28 mouse cellular contexts compared by ENCODE assay signal in genomic region chr1:54665095-54665494, GRCm38 (mm10).
DNase-seq lines count a peak whose midpoint lies in the region; ATAC-seq lines count a peak whose summit lies in the region.
"Had no signal": no experiment of that assay in that cellular context is flagged by ENCODE, and none has a peak within 500 bp of the region (broad histone marks: within the 10 kb centered on the region; RNA-seq: fewer than 3 reads in every experiment).

No protein-coding gene starts in this region.

- no peaks in the 10 kb centered on the region; the same call in 1 of the 2 replicates for H3K36me3 ChIP-seq in forebrain, embryonic 14.5 days (ENCODE audit: control insufficient read depth, insufficient read depth, low read length)
- H3K36me3 ChIP-seq in forebrain, embryonic 11.5 days (ENCODE audit: control insufficient read depth, insufficient read depth, low read length): no peaks in the 10 kb centered on the region
- H3K36me3 ChIP-seq in midbrain, embryonic 16.5 days (ENCODE audit: control insufficient read depth, insufficient read depth, low read length): no peaks in the 10 kb centered on the region
- 0 out of 2 replicates have a peak, but pooled peaks cover 4% of the 10 kb centered on the region for H3K36me3 ChIP-seq in midbrain, embryonic 14.5 days (ENCODE audit: control insufficient read depth, insufficient read depth, low read length)
- no peaks in the 10 kb centered on the region for H3K36me3 ChIP-seq in hindbrain, embryonic 16.5 days (ENCODE audit: control insufficient read depth, insufficient read depth, low read length)

- DNase-seq in forebrain, embryonic 14.5 days (ENCODE audit: low spot score): no peak
- no peak for DNase-seq in forebrain, embryonic 11.5 days (ENCODE audit: low spot score)
- DNase-seq in midbrain, embryonic 14.5 days: no peak
- no peak for DNase-seq in heart, postnatal 4 days
- no peak for DNase-seq in left cerebral cortex, adult 9 months (ENCODE audit: low spot score in 2 of 2)
- DNase-seq: adrenal gland, postnatal 10 days; cerebellum, adult 11 months; cerebellum, adult 9-10 months; gastrocnemius, postnatal 10 days; heart, postnatal 14 days; kidney, adult 11 months; kidney, postnatal 14 days; layer of hippocampus, adult 9-11 months; liver; lung, adult 2 months; lung, postnatal 10 days; right cerebral cortex, adult 18-20 months; thymus, adult 18-20 months; thymus, postnatal 36 days had no signal

- no peak overlapping the region for H3K9ac ChIP-seq in forebrain, embryonic 14.5 days (ENCODE audit: low read length)
- H3K9ac ChIP-seq in forebrain, embryonic 11.5 days (ENCODE audit: low read length): no peak overlapping the region
- no peak overlapping the region for H3K9ac ChIP-seq in midbrain, embryonic 16.5 days (ENCODE audit: low read depth, low read length)
- no peak overlapping the region for H3K9ac ChIP-seq in midbrain, embryonic 14.5 days (replicated peaks; ENCODE audit: low read length)
- H3K9ac ChIP-seq in hindbrain, embryonic 16.5 days (ENCODE audit: low read depth, low read length): no peak overlapping the region
- H3K9ac ChIP-seq: embryonic facial prominence, embryonic 15.5 days; liver, embryonic 14.5 days had no signal

- WGBS in forebrain, embryonic 14.5 days: 16% methylated on average over 4 of the region's 4 CpGs
- WGBS in forebrain, embryonic 11.5 days: 50% methylated on average over 4 of the region's 4 CpGs
- WGBS in midbrain, embryonic 16.5 days: 55% methylated on average over 4 of the region's 4 CpGs
- 56% methylated on average over 4 of the region's 4 CpGs for WGBS in midbrain, embryonic 14.5 days
- WGBS in hindbrain, embryonic 16.5 days: 36% methylated on average over 4 of the region's 4 CpGs

- no peaks in the 10 kb centered on the region for H3K27me3 ChIP-seq in forebrain, embryonic 14.5 days (replicated peaks; ENCODE audit: control insufficient read depth, insufficient read depth, low read length)
- no peaks in the 10 kb centered on the region for H3K27me3 ChIP-seq in forebrain, embryonic 11.5 days (ENCODE audit: control insufficient read depth, insufficient read depth, low read length)
- no peaks in the 10 kb centered on the region for H3K27me3 ChIP-seq in midbrain, embryonic 16.5 days (ENCODE audit: control insufficient read depth, insufficient read depth, low read depth, low read length)
- no peaks in the 10 kb centered on the region for H3K27me3 ChIP-seq in midbrain, embryonic 14.5 days (ENCODE audit: control insufficient read depth, insufficient read depth, low read length)
- no peaks in the 10 kb centered on the region for H3K27me3 ChIP-seq in hindbrain, embryonic 16.5 days (replicated peaks; ENCODE audit: control insufficient read depth, insufficient read depth, low read length)
- H3K27me3 ChIP-seq: embryonic facial prominence, embryonic 15.5 days; Patski had no signal

- no peaks in the 10 kb centered on the region for H3K9me3 ChIP-seq in forebrain, embryonic 14.5 days (replicated peaks; ENCODE audit: control insufficient read depth, low read length)
- H3K9me3 ChIP-seq in forebrain, embryonic 11.5 days (ENCODE audit: control insufficient read depth, low read length): no peaks in the 10 kb centered on the region
- no peaks in the 10 kb centered on the region for H3K9me3 ChIP-seq in midbrain, embryonic 16.5 days (replicated peaks; ENCODE audit: control insufficient read depth, low read length, poor library complexity, severe bottlenecking)
- no peaks in the 10 kb centered on the region for H3K9me3 ChIP-seq in midbrain, embryonic 14.5 days (ENCODE audit: control insufficient read depth, low read length)
- H3K9me3 ChIP-seq in hindbrain, embryonic 16.5 days (ENCODE audit: control insufficient read depth, low read length): no peaks in the 10 kb centered on the region
- H3K9me3 ChIP-seq: embryonic facial prominence, embryonic 10.5 days; embryonic facial prominence, embryonic 15.5 days had no signal

- no peak overlapping the region for H3K4me3 ChIP-seq in forebrain, embryonic 14.5 days (ENCODE audit: low read depth, low read length)
- H3K4me3 ChIP-seq in forebrain, embryonic 11.5 days (ENCODE audit: low read depth, low read length): no peak overlapping the region
- H3K4me3 ChIP-seq in midbrain, embryonic 16.5 days (ENCODE audit: low read depth, low read length): no peak overlapping the region
- no peak overlapping the region for H3K4me3 ChIP-seq in midbrain, embryonic 14.5 days (replicated peaks; ENCODE audit: low read depth, low read length)
- H3K4me3 ChIP-seq in hindbrain, embryonic 16.5 days (ENCODE audit: low read length): no peak overlapping the region
- H3K4me3 ChIP-seq: embryonic facial prominence, embryonic 10.5 days; embryonic facial prominence, embryonic 15.5 days; myocyte had no signal

- ATAC-seq in forebrain, embryonic 14.5 days: 0 out of 2 replicates have a peak, but pooled peaks have one; percentile 22
- no peak for ATAC-seq in forebrain, embryonic 11.5 days (replicated peaks; ENCODE audit: low FRiP score)
- ATAC-seq in midbrain, embryonic 16.5 days: no peak
- no peak for ATAC-seq in midbrain, embryonic 14.5 days (ENCODE audit: low FRiP score, low TSS enrichment)
- 0 out of 2 replicates have a peak, but pooled peaks have one; percentile 38 for ATAC-seq in hindbrain, embryonic 16.5 days
- ATAC-seq: inflammation-experienced regulatory T-cells, adult 6 months; Patski had no signal

- no peak overlapping the region for H3K4me2 ChIP-seq in forebrain, embryonic 14.5 days (ENCODE audit: low read length)
- H3K4me2 ChIP-seq in forebrain, embryonic 11.5 days (ENCODE audit: low read depth, low read length, severe bottlenecking): no peak overlapping the region
- no peak overlapping the region for H3K4me2 ChIP-seq in midbrain, embryonic 16.5 days (ENCODE audit: low read length)
- H3K4me2 ChIP-seq in midbrain, embryonic 14.5 days (ENCODE audit: low read length): no peak overlapping the region
- H3K4me2 ChIP-seq in hindbrain, embryonic 16.5 days (ENCODE audit: low read length): no peak overlapping the region
- H3K4me2 ChIP-seq: embryonic facial prominence, embryonic 15.5 days had no signal

- no peak overlapping the region for H3K27ac ChIP-seq in forebrain, embryonic 14.5 days (ENCODE audit: low read depth, low read length)
- no peak overlapping the region for H3K27ac ChIP-seq in forebrain, embryonic 11.5 days (ENCODE audit: low read depth, low read length)
- 0 out of 2 replicates have a peak overlapping the region, but pooled peaks have one; percentile 28 for H3K27ac ChIP-seq in midbrain, embryonic 16.5 days (ENCODE audit: low read length)
- no peak overlapping the region for H3K27ac ChIP-seq in midbrain, embryonic 14.5 days (replicated peaks; ENCODE audit: low read depth, low read length)
- no peak overlapping the region for H3K27ac ChIP-seq in hindbrain, embryonic 16.5 days (ENCODE audit: low read depth, low read length)
- H3K27ac ChIP-seq: embryonic facial prominence, embryonic 10.5 days; embryonic facial prominence, embryonic 15.5 days; liver, embryonic 14.5 days; macrophage had no signal

- H3K4me1 ChIP-seq in forebrain, embryonic 14.5 days (ENCODE audit: control insufficient read depth, insufficient read depth, low read length): 0 out of 2 replicates have a peak, but pooled peaks cover 3% of the 10 kb centered on the region
- H3K4me1 ChIP-seq in forebrain, embryonic 11.5 days (replicated peaks; ENCODE audit: control insufficient read depth, insufficient read depth, low read length): no peaks in the 10 kb centered on the region
- H3K4me1 ChIP-seq in midbrain, embryonic 16.5 days (ENCODE audit: control insufficient read depth, insufficient read depth, low read length): peaks cover 5% of the 10 kb centered on the region; the same call in 1 of the 2 replicates
- H3K4me1 ChIP-seq in midbrain, embryonic 14.5 days (ENCODE audit: control insufficient read depth, insufficient read depth, low read length): peaks cover 4% of the 10 kb centered on the region; the same call in 1 of the 2 replicates
- peaks cover 4% of the 10 kb centered on the region; the same call in 1 of the 2 replicates for H3K4me1 ChIP-seq in hindbrain, embryonic 16.5 days (ENCODE audit: control insufficient read depth, insufficient read depth, low read depth, low read length)
- H3K4me1 ChIP-seq: embryonic facial prominence, embryonic 15.5 days had no signal

Comparison
In these comparisons a context has a peak if more than half of its experiments do, and no peak if none do; other contexts are left out.
1. ATAC-seq: peak in forebrain, embryonic 14.5 days (single experiment) and hindbrain, embryonic 16.5 days (single experiment); none in forebrain, embryonic 11.5 days (single experiment), midbrain, embryonic 16.5 days (single experiment) and midbrain, embryonic 14.5 days (single experiment).